Mouse (Mus musculus) liver, embryonic 12.5 days (tissue): ENCODE data around the gene Dop1a. TPM values are rescaled to one million over a fixed set of nuclear protein-coding genes. Genes with fewer than 3 reads are reported as not detected.

Experiments
- ATAC-seq: fragments of 200-750 bp; cut with Nextera tagmentation; 2 replicates; pipeline ENCODE4 v1.8.0; 2017; ENCODE audit warnings: moderate number of reproducible peaks, mild to moderate bottlenecking, moderate library complexity
- H3K27ac ChIP-seq: fragments of 300-500 bp; sonication (generic); 2 replicates; pipeline ENCODE4 v1.5.1; 2016; ENCODE audit warnings: mild to moderate bottlenecking
- H3K27me3 ChIP-seq: fragments of 300-500 bp; sonication (generic); replicated peaks from 2 replicates; pipeline ENCODE4 v1.6.1; 2016; ENCODE audit warnings: mild to moderate bottlenecking, moderate library complexity
- H3K36me3 ChIP-seq: fragments of 300-500 bp; sonication (generic); 2 replicates; pipeline ENCODE4 v1.6.1; 2016; ENCODE audit warnings: mild to moderate bottlenecking, moderate library complexity
- H3K4me1 ChIP-seq: fragments of 300-500 bp; sonication (generic); 2 replicates; pipeline ENCODE4 v1.6.1; 2016
- H3K4me2 ChIP-seq: fragments of 300-500 bp; sonication (generic); 2 replicates; pipeline ENCODE4 v1.6.1; 2016; ENCODE audit warnings: mild to moderate bottlenecking, moderate library complexity
- H3K4me3 ChIP-seq: fragments of 300-500 bp; sonication (generic); 2 replicates; pipeline ENCODE4 v1.5.1; 2016; ENCODE audit warnings: mild to moderate bottlenecking, moderate library complexity
- H3K9ac ChIP-seq: fragments of 300-500 bp; sonication (generic); 2 replicates; pipeline ENCODE4 v1.6.1; 2016; ENCODE audit warnings: mild to moderate bottlenecking, moderate library complexity
- H3K9me3 ChIP-seq: fragments of 300-500 bp; sonication (generic); replicated peaks from 2 replicates; pipeline ENCODE4 v1.6.1; 2016; ENCODE audit warnings: mild to moderate bottlenecking, moderate library complexity
- WGBS: fragments of 180-500 bp; shearing (Covaris S2); methylation state at CpG from one replicate; pipeline ENCODE4 v1.1.7; 2016; ENCODE audit not compliant: insufficient replicate concordance; 5-methylcytosine and 5-hydroxymethylcytosine counted together
- polyA plus RNA-seq: library from polyadenylated mRNA; unstranded; fragments of >200 nt; fragmentation: Nextera tagmentation; extraction: Ambion mirVana; gene quantifications from 2 replicates; pipeline ENCODE4 v1.2.1, GENCODE M21; 2016

The Dop1a gene
- polyA plus RNA-seq, 1 experiment from 2014 or later: 7.6 TPM

GRCm38 (mm10) chr9:86514390-86514789 is 47.4 kb downstream of the Dop1a start:
- Histone ChIP-seq H3K9ac (no peak overlapping the region), H3K4me3 (no peak overlapping the region), H3K4me1 (peaks cover 7% of the 10 kb centered on the region; the same call in 1 of the 2 replicates), H3K27ac (no peak overlapping the region), H3K27me3 (no peaks in the 10 kb centered on the region), H3K36me3 (peaks cover 50% of the 10 kb centered on the region), H3K9me3 (no peaks in the 10 kb centered on the region), H3K4me2 (no peak overlapping the region)
- WGBS: 75% methylated on average over 3 of the region's 3 CpGs
- ATAC-seq: no peak

- 86% methylated on average over 4 of the region's 4 CpGs for WGBS
- no peak overlapping the region for H3K9ac ChIP-seq
- H3K4me3 ChIP-seq: no peak overlapping the region
- no peak for ATAC-seq
- no peaks in the 10 kb centered on the region for H3K9me3 ChIP-seq
- H3K4me2 ChIP-seq: no peak overlapping the region
- no peaks in the 10 kb centered on the region for H3K27me3 ChIP-seq
- H3K4me1 ChIP-seq: peaks cover 7% of the 10 kb centered on the region; the same call in 1 of the 2 replicates
- H3K27ac ChIP-seq: no peak overlapping the region
- peaks cover 51% of the 10 kb centered on the region for H3K36me3 ChIP-seq
Observed at GRCm38 (mm10) chr9:86514798-86515197, 47.8 kb downstream of the Dop1a start.

- Histone ChIP-seq H3K9ac (no peak overlapping the region), H3K27me3 (no peaks in the 10 kb centered on the region), H3K4me2 (no peak overlapping the region), H3K9me3 (no peaks in the 10 kb centered on the region), H3K36me3 (peaks cover 36% of the 10 kb centered on the region), H3K27ac (no peak overlapping the region), H3K4me1 (no peaks in the 10 kb centered on the region), H3K4me3 (no peak overlapping the region)
- ATAC-seq: no peak
Observed at GRCm38 (mm10) chr9:86522335-86522734, 55.4 kb downstream of the Dop1a start.

GRCm38 (mm10) chr9:86525600-86525999 is 58.6 kb downstream of the Dop1a start:
- no peak overlapping the region for H3K9ac ChIP-seq
- no peak for ATAC-seq
- H3K27ac ChIP-seq: no peak overlapping the region
- 55% methylated on average over 2 of the region's 2 CpGs for WGBS
- H3K27me3 ChIP-seq: no peaks in the 10 kb centered on the region
- no peaks in the 10 kb centered on the region for H3K9me3 ChIP-seq
- H3K36me3 ChIP-seq: peaks cover 32% of the 10 kb centered on the region
- H3K4me2 ChIP-seq: no peak overlapping the region
- H3K4me3 ChIP-seq: no peak overlapping the region
- no peaks in the 10 kb centered on the region for H3K4me1 ChIP-seq

- no peaks in the 10 kb centered on the region for H3K4me1 ChIP-seq
- H3K4me2 ChIP-seq: no peak overlapping the region
- H3K36me3 ChIP-seq: peaks cover 24% of the 10 kb centered on the region
- H3K4me3 ChIP-seq: no peak overlapping the region
- WGBS: 79% methylated on average over 5 of the region's 5 CpGs
- H3K9me3 ChIP-seq: no peaks in the 10 kb centered on the region
- ATAC-seq: no peak
- H3K27me3 ChIP-seq: no peaks in the 10 kb centered on the region
- H3K9ac ChIP-seq: no peak overlapping the region
- no peak overlapping the region for H3K27ac ChIP-seq
Observed at GRCm38 (mm10) chr9:86534071-86534470, 67.1 kb downstream of the Dop1a start.

GRCm38 (mm10) chr9:86543451-86543850 is 76.5 kb downstream of the Dop1a start:
- Histone ChIP-seq H3K4me2 (no peak overlapping the region), H3K9ac (no peak overlapping the region), H3K27ac (no peak overlapping the region), H3K4me3 (no peak overlapping the region), H3K4me1 (no peaks in the 10 kb centered on the region), H3K9me3 (no peaks in the 10 kb centered on the region), H3K36me3 (peaks cover 56% of the 10 kb centered on the region), H3K27me3 (no peaks in the 10 kb centered on the region)
- 87% methylated on average over 3 of the region's 3 CpGs for WGBS
- ATAC-seq: no peak

- ATAC-seq: no peak
- H3K9me3 ChIP-seq: no peaks in the 10 kb centered on the region
- H3K4me3 ChIP-seq: no peak overlapping the region
- H3K36me3 ChIP-seq: peaks cover 64% of the 10 kb centered on the region
- H3K4me1 ChIP-seq: no peaks in the 10 kb centered on the region
- WGBS: 71% methylated on average over 1 of the region's 1 CpGs
- H3K27ac ChIP-seq: no peak overlapping the region
- no peaks in the 10 kb centered on the region for H3K27me3 ChIP-seq
- no peak overlapping the region for H3K4me2 ChIP-seq
- no peak overlapping the region for H3K9ac ChIP-seq
Observed at GRCm38 (mm10) chr9:86544559-86544958, 77.6 kb downstream of the Dop1a start.

GRCm38 (mm10) chr9:86549637-86550162 is 82.7 kb downstream of the Dop1a start:
- WGBS: 70% methylated on average over 5 of the region's 5 CpGs
- Histone ChIP-seq H3K4me1 (no peaks in the 10 kb centered on the region), H3K36me3 (peaks cover 68% of the 10 kb centered on the region), H3K27ac (no peak overlapping the region), H3K9me3 (no peaks in the 10 kb centered on the region), H3K4me3 (no peak overlapping the region), H3K9ac (no peak overlapping the region), H3K27me3 (no peaks in the 10 kb centered on the region), H3K4me2 (no peak overlapping the region)
- ATAC-seq: no peak

GRCm38 (mm10) chr9:86550717-86551116 is 83.8 kb downstream of the Dop1a start:
- Histone ChIP-seq H3K27ac (no peak overlapping the region), H3K4me3 (no peak overlapping the region), H3K9me3 (no peaks in the 10 kb centered on the region), H3K4me1 (no peaks in the 10 kb centered on the region), H3K27me3 (no peaks in the 10 kb centered on the region), H3K36me3 (peaks cover 65% of the 10 kb centered on the region), H3K4me2 (no peak overlapping the region), H3K9ac (no peak overlapping the region)
- ATAC-seq: no peak
- WGBS: 77% methylated on average over 3 of the region's 3 CpGs

- Histone ChIP-seq H3K4me3 (no peak overlapping the region), H3K9ac (no peak overlapping the region), H3K4me2 (no peak overlapping the region), H3K9me3 (no peaks in the 10 kb centered on the region), H3K4me1 (no peaks in the 10 kb centered on the region), H3K27ac (no peak overlapping the region), H3K36me3 (peaks cover 73% of the 10 kb centered on the region), H3K27me3 (no peaks in the 10 kb centered on the region)
- no peak for ATAC-seq
- 81% methylated on average over 9 of the region's 9 CpGs for WGBS
Observed at GRCm38 (mm10) chr9:86553886-86554285, 86.9 kb downstream of the Dop1a start.

GRCm38 (mm10) chr9:86554641-86555040 is 87.7 kb downstream of the Dop1a start:
- Histone ChIP-seq H3K27ac (no peak overlapping the region), H3K27me3 (no peaks in the 10 kb centered on the region), H3K9me3 (no peaks in the 10 kb centered on the region), H3K36me3 (peaks cover 76% of the 10 kb centered on the region), H3K9ac (no peak overlapping the region), H3K4me3 (no peak overlapping the region), H3K4me2 (no peak overlapping the region), H3K4me1 (no peaks in the 10 kb centered on the region)
- no peak for ATAC-seq
- 88% methylated on average over 4 of the region's 4 CpGs for WGBS

GRCm38 (mm10) chr9:86560543-86560942 is 93.6 kb downstream of the Dop1a start:
- H3K9ac ChIP-seq: no peak overlapping the region
- peaks cover 85% of the 10 kb centered on the region for H3K36me3 ChIP-seq
- no peak overlapping the region for H3K4me3 ChIP-seq
- H3K9me3 ChIP-seq: no peaks in the 10 kb centered on the region
- H3K4me1 ChIP-seq: no peaks in the 10 kb centered on the region
- 75% methylated on average over 3 of the region's 3 CpGs for WGBS
- H3K4me2 ChIP-seq: no peak overlapping the region
- H3K27ac ChIP-seq: no peak overlapping the region
- H3K27me3 ChIP-seq: no peaks in the 10 kb centered on the region
- no peak for ATAC-seq

- Histone ChIP-seq H3K4me2 (no peak overlapping the region), H3K9ac (no peak overlapping the region), H3K27me3 (no peaks in the 10 kb centered on the region), H3K4me1 (peaks cover 23% of the 10 kb centered on the region), H3K27ac (no peak overlapping the region), H3K36me3 (peaks cover 42% of the 10 kb centered on the region), H3K9me3 (no peaks in the 10 kb centered on the region), H3K4me3 (no peak overlapping the region)
- WGBS: 69% methylated on average over 3 of the region's 3 CpGs
- no peak for ATAC-seq
Observed at GRCm38 (mm10) chr9:86569314-86569910, 102.5 kb downstream of the Dop1a start.
